Mouse (Mus musculus): ENCODE data around the gene Tox2.

Tox2 gene

DNA sequence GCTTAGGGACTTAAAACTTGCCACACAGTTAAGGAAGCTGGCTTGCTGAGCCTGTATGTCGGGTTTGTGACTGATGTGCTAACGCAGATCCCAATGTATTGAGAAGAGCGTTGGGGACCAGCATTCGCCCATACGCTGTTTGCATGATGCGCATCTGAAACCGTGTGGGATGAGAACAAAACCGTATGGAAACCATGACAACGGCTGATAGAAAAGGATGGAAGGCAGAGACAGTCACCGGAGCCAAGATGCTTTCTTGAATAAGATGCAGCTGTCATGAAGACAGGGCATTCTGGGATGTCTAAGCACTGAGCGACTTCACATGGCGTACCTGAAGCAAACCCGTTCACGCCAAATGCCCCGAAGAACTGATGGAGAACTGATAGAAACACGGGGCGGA lies 106.5 kb downstream of the Tox2 start:
- DNase-seq (ENCODE audit: low read depth in 1 of 2, low spot score in 2 of 2): no peak

DNA sequence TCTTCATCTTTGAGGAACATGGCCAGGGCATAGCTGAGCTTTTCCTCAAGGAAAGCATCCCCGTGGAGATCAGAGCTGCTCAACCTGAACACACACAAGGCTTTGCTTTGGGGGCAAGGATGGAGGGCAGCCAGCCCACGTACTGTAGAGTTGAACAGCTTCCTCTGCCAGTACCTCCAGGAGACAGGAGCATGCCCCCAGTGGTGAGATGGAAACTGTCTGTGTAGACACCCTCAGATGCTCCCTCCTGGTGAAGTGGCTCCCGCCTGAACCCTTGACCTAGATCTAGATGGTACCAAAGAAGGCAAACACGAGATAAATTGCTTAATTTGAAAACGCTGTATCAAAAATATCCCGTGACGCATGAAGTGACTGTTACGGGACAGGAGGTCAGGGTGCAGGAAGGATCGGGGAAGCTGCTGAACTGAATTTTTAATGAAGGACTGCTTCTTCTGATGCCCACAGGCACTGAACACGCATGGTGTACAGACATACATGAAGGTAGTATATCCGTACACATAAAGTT lies 107.3 kb downstream of the Tox2 start:
- no peak for DNase-seq (ENCODE audit: low read depth in 1 of 2, low spot score in 2 of 2)

DNA sequence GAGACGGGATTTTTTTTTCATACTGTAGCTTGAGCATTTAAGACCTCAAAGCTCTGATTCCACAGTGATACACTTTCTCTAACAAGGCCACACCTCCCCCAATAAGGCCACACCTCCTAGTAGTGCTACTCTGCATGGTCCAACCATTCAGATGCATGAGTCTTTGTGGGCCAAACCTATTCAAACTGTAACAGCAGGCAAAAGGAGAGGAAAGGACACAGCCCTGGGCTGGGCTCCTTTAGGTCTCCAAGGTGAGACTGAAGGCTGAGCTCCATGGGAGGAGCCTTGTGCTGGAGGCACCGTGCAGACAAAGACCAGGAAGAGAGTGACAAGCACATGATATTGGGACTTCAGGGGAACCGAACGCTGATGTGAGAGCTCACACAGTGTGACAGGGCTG lies 114.4 kb downstream of the Tox2 start:
- DNase-seq (ENCODE audit: low read depth in 1 of 2, low spot score in 2 of 2): no peak

DNA sequence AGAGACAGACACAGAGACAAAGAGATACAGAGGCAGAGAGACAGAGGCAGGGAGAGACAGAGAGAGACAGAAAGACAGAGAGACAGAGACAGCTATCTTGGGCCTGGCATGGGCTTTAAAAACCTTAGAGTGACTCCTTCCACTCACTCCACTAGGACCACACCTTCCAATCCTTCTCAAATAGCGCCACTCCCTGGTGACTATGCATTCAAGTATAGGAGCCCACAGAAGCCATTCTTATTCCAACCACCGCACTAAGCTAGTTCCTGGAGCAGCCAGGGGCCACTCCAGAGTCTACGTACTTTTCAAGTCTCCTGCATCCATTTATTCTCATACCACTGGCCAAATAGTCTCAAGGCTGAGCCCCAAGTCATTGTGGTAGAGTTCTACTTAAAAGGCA lies 115.9 kb downstream of the Tox2 start:
- no peak for DNase-seq (ENCODE audit: low read depth in 1 of 2, low spot score in 2 of 2)

DNA sequence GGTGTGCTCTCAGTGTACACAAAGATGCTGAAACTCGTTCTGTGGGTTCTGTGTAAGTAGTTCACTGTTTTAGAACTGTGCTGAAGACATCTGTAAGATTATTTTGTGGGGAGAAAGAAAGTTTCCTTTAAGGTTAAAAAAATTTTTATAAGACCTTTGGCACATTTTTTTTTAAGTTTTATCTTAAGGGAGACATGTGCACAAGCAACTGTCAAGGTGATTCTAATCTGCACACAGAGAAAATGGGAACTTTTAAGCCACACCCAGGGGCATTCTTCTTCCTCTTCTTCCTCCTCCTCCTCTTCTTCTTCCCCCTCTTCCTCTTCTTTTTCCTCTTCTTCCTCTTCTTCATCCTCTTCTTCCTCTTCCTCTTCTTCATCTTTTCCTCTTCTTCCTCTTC lies 120.2 kb downstream of the Tox2 start:
- DNase-seq (ENCODE audit: low read depth in 1 of 2, low spot score in 2 of 2): no peak

DNA sequence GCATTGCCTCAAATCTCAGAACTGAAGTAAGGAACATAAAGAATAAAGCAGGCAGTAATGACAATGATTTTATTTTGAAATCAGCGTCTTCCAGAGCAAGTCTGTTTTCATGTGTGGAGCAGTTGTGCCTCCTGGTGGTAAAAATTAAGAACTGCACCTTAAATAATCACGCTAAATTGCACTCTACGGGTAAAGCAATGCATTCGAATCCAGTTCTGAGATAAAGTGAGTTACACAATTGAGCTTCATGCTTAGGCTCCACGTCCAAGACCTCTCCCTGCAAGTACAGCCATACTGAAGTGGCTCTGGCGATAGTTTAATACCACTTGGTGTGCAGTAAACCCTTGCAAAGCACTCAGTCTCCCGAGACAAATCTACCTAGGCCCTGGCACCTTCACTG lies 127.8 kb downstream of the Tox2 start:
- DNase-seq (ENCODE audit: low read depth in 1 of 2, low spot score in 2 of 2): no peak

DNA sequence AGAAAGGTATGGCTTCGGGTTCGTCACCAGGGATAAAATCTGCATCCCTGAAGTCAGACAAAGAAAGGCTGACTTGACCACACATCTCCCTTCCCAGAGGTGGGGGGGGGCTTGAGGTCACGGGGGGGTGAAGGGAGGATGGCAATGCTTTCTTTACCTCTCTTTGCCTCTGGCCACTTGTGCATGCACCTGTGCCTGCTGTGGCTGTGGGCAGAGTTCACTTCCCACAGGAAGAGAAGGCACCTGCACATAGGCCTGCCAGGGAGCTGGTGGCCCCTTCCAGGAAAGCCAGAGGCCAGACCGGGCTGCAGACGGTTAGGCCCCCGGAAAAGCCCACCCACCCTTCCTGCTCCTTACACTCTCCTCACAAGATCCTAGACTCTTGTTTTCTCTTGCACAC lies 128.5 kb downstream of the Tox2 start:
- DNase-seq (ENCODE audit: low read depth in 1 of 2, low spot score in 2 of 2): no peak

DNA sequence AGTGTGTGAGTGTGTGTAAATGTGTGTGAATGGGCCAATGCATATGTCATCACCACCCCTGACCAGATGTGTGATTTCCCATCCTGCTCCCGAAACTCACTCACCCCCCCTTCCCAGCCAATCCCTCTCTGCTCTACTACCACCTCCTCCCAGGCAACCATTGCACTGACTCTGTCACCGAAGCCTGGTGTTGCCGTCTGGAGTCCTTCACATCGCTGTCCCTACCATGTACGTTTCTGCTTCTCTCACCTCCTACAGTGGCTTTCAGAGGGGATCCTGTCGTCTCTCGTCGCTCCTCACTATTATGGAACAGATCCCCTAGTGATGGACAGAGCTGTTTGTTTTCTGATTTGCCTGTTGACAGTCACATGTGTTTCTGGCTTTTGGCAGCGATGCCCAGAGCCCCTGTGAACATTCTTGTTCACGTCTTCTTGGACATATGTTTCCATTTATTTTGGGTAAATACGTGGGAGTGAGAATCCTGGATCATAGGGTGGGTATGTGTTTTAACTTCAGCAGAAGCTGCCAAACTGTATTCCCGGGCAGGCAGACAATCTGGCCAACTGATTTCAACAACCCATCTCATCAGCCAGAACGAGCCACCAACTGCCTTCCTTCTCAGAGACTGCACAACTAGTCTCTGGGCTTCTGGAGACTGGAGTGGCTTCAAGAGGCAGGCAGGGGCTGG lies 129.6 kb downstream of the Tox2 start:
- DNase-seq (ENCODE audit: low read depth in 1 of 2, low spot score in 2 of 2): no peak

DNA sequence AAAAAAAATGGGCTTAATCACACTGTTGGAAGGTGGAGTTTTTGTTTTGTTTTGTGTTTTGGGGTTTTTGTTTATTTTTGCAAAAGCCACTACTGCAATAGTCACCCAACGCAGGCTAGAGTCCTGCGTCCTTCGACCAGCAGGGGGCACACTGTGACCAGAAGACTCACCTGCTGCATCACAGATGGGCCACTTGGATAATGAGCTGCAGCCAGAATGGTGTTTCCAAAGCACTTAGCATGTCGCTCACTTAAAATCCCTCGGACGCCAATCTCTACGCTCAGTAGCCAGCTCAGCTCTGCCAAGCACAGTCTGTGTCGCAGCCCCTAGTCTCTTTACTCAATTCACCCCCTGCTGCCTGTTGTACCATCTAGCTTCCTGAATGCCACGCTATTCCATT lies 137.3 kb downstream of the Tox2 start:
- DNase-seq (ENCODE audit: low read depth in 1 of 2, low spot score in 2 of 2): no peak

DNA sequence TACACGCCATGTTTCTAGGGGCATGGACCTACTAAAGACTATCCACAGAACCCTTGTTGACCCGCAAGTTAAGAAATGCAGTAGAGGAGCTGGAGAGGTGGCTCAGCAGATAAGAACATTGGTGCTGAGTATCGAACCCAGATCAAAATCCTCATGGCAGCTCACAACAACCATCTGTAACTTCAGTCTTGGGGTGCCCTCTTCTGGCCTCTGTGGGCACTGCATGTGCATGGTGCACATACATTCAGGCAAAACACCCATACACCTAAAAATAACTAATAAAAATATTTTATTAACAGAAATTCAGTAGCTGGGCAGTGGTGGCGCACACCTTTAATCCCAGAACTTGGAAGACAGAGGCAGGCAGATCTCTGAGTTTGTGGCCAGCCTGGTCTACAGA lies 140.7 kb downstream of the Tox2 start:
- DNase-seq (ENCODE audit: low read depth in 1 of 2, low spot score in 2 of 2): no peak

DNA sequence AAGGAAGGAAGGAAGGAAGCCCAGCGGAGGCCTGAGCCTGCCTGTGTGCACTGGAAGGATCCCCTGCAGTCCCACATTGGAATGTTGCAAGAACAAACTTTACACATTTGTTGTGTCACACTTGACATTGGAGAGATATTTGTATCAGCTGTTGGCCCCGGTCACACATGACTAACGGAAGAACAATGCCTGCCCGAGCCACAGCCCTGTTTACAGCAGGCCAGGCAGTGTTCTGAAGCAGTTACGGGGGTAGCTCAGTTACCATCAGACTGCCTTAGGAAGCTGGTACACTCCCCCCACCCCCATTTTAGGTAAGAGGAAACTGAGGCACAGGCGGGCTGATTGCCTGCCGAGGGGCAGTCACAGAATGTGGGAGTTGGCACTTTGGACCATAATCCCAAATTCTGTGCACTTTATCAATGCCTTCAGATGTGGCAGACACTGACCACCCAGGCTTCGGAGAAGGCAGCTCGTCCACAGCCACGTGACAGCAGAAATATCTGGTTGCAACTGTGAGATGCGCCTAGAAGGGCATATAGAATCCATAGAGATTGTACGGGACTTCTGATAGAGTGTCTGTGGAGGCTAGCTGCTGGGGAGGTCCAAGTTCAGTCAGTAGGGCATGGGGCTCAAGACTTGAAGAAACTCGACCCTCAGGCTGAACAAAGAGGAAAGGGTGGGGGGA lies 142.2 kb downstream of the Tox2 start:
- no peak for DNase-seq (ENCODE audit: low read depth in 1 of 2, low spot score in 2 of 2)

DNA sequence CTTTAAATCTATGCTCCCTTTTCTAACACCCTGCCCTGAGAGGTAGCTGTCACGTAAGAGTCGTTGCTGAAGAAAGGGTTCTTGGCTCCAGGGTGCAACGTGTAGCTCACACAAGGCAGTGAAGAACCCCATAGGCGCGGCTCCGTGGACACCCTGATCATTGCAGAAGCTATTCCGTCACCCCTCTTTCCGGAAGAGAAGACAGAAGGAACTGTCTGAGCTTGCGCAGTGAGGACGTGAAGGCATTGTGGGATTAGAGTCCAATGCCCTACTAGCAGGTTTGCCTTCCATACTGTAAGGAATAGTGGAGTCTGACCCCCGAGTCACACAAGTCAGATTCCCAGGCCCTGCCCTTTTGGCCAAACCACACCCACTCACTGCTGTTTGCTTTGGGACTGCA lies 143.6 kb downstream of the Tox2 start:
- DNase-seq (ENCODE audit: low read depth in 1 of 2, low spot score in 2 of 2): no peak

DNA sequence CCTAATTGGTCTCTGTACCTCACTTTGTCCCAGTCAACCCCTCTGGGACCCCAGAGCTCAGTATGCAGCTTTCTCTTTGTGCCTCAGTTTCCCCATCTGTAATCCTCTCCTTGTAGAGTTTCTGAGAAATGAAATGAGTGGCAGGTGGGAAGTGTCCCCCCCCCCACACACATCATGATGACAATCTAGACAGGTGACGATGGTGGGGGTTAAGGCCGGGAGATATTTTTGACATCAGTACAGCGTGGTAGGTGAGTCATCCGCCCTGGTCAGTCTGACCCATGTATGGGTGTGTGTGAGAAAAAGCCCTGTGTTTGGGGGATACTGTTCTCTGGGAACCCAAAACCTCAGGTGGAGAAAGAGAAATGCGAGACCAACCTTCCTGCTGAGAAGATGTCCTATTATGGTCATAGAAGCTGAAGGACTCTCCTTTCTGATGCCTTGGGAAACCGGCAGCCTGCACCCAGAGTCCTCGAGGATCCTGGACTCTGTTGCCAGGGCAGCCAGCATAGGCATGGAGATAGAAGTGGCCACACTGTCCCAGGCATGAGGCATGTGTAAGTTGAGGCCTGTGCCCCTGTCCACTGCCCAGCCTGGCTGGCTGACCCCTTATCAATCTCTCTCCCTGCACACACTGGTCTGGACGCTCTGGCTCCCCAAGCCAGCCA lies 144.7 kb downstream of the Tox2 start:
- DNase-seq (ENCODE audit: low read depth in 1 of 2, low spot score in 2 of 2): no peak

DNA sequence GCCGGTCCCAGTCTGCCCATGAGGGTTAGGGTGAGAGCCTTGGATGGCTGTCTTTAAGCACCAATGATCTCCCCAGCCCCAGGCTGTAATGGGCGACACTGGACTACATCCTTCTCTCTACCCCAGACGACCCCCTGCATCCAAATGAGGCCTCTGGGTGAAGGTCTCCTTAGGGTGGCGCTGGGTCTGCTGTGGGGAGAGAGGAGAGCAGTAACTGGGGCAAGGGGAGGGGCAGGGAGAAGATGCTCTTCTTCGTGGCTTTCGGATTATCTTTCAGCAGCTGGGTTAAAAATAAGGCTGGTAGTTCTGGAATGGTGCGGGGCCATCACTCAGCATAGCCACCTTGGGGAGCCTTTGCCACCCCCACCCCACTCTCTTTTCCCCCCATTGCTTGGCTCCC lies 145.8 kb downstream of the Tox2 start:
- no peak for DNase-seq (ENCODE audit: low read depth in 1 of 2, low spot score in 2 of 2)

DNA sequence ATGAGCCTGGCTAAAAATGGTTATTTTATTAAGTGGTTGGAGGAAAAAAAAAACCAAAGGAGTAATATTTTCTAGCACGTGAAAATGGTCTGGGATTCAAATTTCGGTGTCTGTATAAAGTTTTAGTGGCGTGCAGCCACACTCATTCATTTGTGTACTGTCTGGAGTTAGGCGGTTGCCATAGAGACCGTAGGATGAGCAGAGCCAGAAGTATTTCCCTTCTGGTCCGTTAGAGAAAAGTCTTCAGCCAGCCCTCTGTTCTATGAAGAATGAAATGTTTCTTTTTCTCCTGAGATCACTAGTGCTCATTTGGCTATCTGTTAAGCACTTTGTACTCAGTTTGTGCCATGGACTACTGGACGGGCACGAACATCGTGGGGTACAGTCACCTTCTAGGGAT lies 146.5 kb downstream of the Tox2 start:
- DNase-seq (ENCODE audit: low read depth in 1 of 2, low spot score in 2 of 2): no peak

DNA sequence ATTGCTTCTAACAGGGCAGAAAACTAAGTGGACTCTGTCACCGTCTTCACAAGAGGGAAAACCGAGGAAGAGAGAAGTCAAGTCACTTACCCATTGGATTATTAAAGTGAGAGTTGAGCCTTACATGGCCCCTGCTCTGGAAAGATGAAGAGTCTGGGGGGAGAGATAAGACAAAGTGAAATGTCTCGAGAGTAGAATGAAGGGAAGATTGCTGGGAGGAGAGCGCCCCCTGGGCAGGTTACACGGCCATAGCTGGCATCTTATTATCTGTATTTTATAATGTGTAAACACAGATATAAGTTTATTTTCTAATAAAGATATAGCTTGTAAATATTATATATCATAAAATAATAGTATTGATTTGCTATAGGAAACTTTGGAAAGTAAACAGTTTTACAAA lies 147.5 kb downstream of the Tox2 start:
- DNase-seq (ENCODE audit: low read depth in 1 of 2, low spot score in 2 of 2): no peak

DNA sequence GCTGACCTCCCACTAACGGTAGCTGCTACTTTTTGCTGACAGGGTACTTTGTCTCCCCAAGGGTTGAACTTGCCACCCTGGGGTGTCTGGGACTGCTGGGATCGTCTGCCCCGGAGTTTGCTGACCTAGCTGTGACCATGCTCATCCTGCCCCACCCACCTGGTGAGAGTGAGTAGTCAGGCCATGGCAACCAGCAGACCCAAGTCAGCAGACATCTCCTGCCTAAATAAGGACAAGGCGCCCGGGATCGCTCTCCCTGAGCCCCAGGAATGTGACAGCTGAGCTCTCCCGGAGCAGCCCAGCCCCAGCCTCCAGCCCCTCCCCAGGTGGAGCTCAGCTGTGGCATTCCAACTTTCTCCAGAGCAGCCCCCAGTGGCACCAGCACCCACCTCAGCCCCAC lies 150.8 kb downstream of the Tox2 start:
- DNase-seq (ENCODE audit: low read depth in 1 of 2, low spot score in 2 of 2): no peak

DNA sequence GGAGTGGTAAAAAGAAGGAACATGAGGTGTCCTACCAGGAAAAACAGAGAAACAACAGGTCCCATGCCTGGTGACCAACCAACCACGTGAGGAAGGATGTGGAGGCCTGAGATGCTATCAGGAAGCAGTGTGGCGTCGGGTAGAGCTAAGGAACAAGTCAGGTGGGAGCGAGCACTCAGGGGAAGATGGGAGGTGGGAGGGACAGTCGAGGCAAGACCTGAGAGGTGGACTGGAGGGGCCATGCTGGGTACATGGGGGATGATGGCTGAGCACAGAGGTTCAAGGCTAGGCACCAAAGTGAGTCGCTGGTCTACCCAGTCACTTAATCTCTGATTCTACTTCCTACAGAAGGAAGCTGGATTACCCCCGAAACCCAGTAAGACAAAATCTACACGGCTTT lies 152.7 kb downstream of the Tox2 start:
- DNase-seq (ENCODE audit: low read depth in 1 of 2, low spot score in 2 of 2): no peak

DNA sequence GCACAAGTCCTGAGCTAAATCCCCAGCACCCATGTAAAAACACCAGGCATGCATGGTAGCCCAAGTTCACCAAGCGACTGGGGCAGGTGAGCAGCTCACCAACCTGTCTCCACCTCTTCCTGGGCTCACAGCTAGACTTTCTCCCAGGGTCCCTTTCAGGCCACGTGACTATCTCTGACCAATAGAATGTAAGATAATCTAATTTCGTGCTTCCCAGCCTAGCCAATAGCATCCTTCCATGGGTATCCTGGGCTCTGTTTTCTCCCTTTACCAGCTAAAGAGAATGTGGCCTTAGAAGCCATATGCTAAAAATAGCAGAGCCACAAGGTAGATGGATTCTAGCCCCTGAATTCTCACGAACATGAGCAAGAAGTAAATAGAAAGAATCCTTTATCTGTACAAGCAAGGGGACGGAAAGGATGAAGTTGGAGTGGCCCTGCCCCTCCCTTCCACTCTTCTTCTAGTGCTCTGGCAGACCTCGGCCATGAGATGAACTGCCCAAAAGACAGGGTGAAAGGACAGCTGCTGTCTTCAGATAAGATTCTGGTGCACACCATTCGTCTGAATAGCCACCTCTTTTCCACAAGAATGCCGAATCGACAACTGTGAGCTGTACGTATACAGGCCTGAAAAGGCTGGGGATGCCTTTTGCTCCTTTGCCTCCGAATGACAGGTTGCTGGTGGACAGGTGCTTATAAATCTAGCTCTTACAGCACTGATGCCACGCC lies 153.4 kb downstream of the Tox2 start:
- DNase-seq (ENCODE audit: low read depth in 1 of 2, low spot score in 2 of 2): no peak

DNA sequence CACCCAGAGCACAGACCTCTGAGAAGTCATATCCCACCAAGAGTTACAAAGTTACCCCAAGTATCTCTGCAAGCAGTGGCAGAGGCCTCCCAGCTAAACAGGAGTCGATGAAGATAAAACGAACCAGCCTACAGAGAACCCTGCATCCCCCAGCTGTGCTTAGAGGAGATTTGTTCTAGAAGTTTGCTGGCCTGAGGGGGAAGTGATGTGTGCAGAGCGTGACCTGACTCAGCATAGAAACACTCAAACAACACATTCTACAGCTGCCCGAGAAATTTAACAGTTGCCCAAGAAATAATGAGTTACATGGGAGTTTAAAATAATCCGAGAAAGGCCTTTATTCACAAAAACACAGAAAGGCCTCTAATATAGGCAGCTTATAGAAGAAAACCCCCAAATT lies 155.7 kb downstream of the Tox2 start:
- no peak for DNase-seq (ENCODE audit: low read depth in 1 of 2, low spot score in 2 of 2)

DNA sequence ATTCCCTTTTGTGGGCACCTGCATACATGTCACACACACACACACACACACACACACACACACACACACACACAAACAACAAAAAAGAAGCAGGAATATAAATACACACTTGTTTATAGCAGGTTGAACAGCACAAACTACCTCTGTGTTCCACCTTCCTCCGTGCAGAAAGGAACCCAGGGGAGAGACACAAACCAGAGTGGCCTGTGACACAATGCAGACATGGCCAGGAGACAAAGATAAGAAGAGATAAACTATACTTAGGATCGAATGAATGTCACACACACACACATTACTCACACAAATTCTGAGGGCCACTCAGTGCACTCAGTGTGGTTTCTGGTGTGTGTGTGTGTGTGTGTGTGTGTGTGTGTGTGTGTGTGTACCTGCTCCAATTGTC lies 156.3 kb downstream of the Tox2 start:
- no peak for DNase-seq (ENCODE audit: low read depth in 1 of 2, low spot score in 2 of 2)
